Mouse (Mus musculus): ENCODE results near the gene Zfp950. TPM values are rescaled to one million over a fixed set of nuclear protein-coding genes. Genes with fewer than 3 reads are reported as not detected.

Gene Zfp950
- polyA plus RNA-seq, 1 experiment from 2014 or later = 32.8 TPM

GRCm38 (mm10) chr19:61065011-61065410 is 75.6 kb downstream of the Zfp950 start:
- Histone ChIP-seq H3K9me3 (replicated peaks; ENCODE audit: low read length) (no peaks in the 10 kb centered on the region), H3K36me3 (ENCODE audit: insufficient read depth, low read length) (no peaks in the 10 kb centered on the region), H3K4me2 (ENCODE audit: low read length) (no peak overlapping the region), H3K27ac (no peak overlapping the region), H3K4me1 (replicated peaks; ENCODE audit: insufficient read depth, low read length) (0 out of 2 replicates have a peak, but pooled peaks cover 3% of the 10 kb centered on the region), H3K9ac (ENCODE audit: low read depth, low read length) (no peak overlapping the region), H3K27me3 (ENCODE audit: insufficient read depth, low read length) (no peaks in the 10 kb centered on the region), H3K4me3 (replicated peaks; ENCODE audit: low read depth, low read length) (no peak overlapping the region)
- DNase-seq (ENCODE audit: low spot score) (no peak), ATAC-seq (replicated peaks; ENCODE audit: low FRiP score, low read depth) (0 out of 2 replicates have a peak, but pooled peaks have one; percentile 21)
- WGBS = 88% methylated on average over 1 of the region's 1 CpGs
- peak; percentile 39; the same call in 1 of the 2 replicates for TF ChIP-seq CTCF (IDR thresholded peaks at IDR 0.05; ENCODE audit: low read depth)

GRCm38 (mm10) chr19:61064386-61064785 is 76.3 kb downstream of the Zfp950 start:
- WGBS = 81% methylated on average over 3 of the region's 3 CpGs
- 0 out of 2 replicates have a peak, but pooled peaks cover 3% of the 10 kb centered on the region for H3K4me1 ChIP-seq (replicated peaks; ENCODE audit: insufficient read depth, low read length)
- H3K9me3 ChIP-seq (replicated peaks; ENCODE audit: low read length) = no peaks in the 10 kb centered on the region
- H3K27ac ChIP-seq = no peak overlapping the region
- H3K27me3 ChIP-seq (ENCODE audit: insufficient read depth, low read length) = no peaks in the 10 kb centered on the region
- H3K4me3 ChIP-seq (replicated peaks; ENCODE audit: low read depth, low read length) = no peak overlapping the region
- no peak overlapping the region for H3K9ac ChIP-seq (ENCODE audit: low read depth, low read length)
- DNase-seq (ENCODE audit: low spot score) (no peak), ATAC-seq (replicated peaks; ENCODE audit: low FRiP score, low read depth) (no peak)
- no peak overlapping the region for H3K4me2 ChIP-seq (ENCODE audit: low read length)
- H3K36me3 ChIP-seq (ENCODE audit: insufficient read depth, low read length) = no peaks in the 10 kb centered on the region
- TF ChIP-seq CTCF (IDR thresholded peaks at IDR 0.05; ENCODE audit: low read depth) = no peak

GRCm38 (mm10) chr19:61057581-61057980 is 83.1 kb downstream of the Zfp950 start:
- Histone ChIP-seq H3K36me3 (ENCODE audit: insufficient read depth, low read length) (no peaks in the 10 kb centered on the region), H3K27me3 (ENCODE audit: insufficient read depth, low read length) (no peaks in the 10 kb centered on the region), H3K9me3 (replicated peaks; ENCODE audit: low read length) (no peaks in the 10 kb centered on the region), H3K4me2 (ENCODE audit: low read length) (no peak overlapping the region), H3K9ac (ENCODE audit: low read depth, low read length) (no peak overlapping the region), H3K27ac (no peak overlapping the region), H3K4me3 (replicated peaks; ENCODE audit: low read depth, low read length) (no peak overlapping the region), H3K4me1 (replicated peaks; ENCODE audit: insufficient read depth, low read length) (0 out of 2 replicates have a peak, but pooled peaks cover 6% of the 10 kb centered on the region)
- TF ChIP-seq CTCF (IDR thresholded peaks at IDR 0.05; ENCODE audit: low read depth) = no peak
- DNase-seq (ENCODE audit: low spot score) (peak; percentile 89), ATAC-seq (replicated peaks; ENCODE audit: low FRiP score, low read depth) (no peak; the same call in 1 of the 2 replicates)
- 15% methylated on average over 3 of the region's 3 CpGs for WGBS

- Histone ChIP-seq H3K27me3 (ENCODE audit: insufficient read depth, low read length) (no peaks in the 10 kb centered on the region), H3K4me2 (ENCODE audit: low read length) (no peak overlapping the region), H3K4me1 (replicated peaks; ENCODE audit: insufficient read depth, low read length) (0 out of 2 replicates have a peak, but pooled peaks cover 6% of the 10 kb centered on the region), H3K27ac (peak overlapping the region; percentile 47), H3K4me3 (replicated peaks; ENCODE audit: low read depth, low read length) (no peak overlapping the region), H3K36me3 (ENCODE audit: insufficient read depth, low read length) (no peaks in the 10 kb centered on the region), H3K9ac (ENCODE audit: low read depth, low read length) (no peak overlapping the region), H3K9me3 (replicated peaks; ENCODE audit: low read length) (no peaks in the 10 kb centered on the region)
- DNase-seq (ENCODE audit: low spot score) = no peak
- 58% methylated on average over 5 of the region's 5 CpGs for WGBS
- no peak for ATAC-seq (replicated peaks; ENCODE audit: low FRiP score, low read depth)
- no peak for TF ChIP-seq CTCF (IDR thresholded peaks at IDR 0.05; ENCODE audit: low read depth)
Observed at GRCm38 (mm10) chr19:61056783-61057410, 83.7 kb downstream of the Zfp950 start.

- Histone ChIP-seq H3K4me1 (replicated peaks; ENCODE audit: insufficient read depth, low read length) (0 out of 2 replicates have a peak, but pooled peaks cover 3% of the 10 kb centered on the region), H3K27me3 (ENCODE audit: insufficient read depth, low read length) (no peaks in the 10 kb centered on the region), H3K36me3 (ENCODE audit: insufficient read depth, low read length) (no peaks in the 10 kb centered on the region), H3K4me2 (ENCODE audit: low read length) (no peak overlapping the region), H3K4me3 (replicated peaks; ENCODE audit: low read depth, low read length) (no peak overlapping the region), H3K9me3 (replicated peaks; ENCODE audit: low read length) (no peaks in the 10 kb centered on the region), H3K9ac (ENCODE audit: low read depth, low read length) (no peak overlapping the region), H3K27ac (no peak overlapping the region)
- ATAC-seq (replicated peaks; ENCODE audit: low FRiP score, low read depth) = no peak
- no peak for DNase-seq (ENCODE audit: low spot score)
- no peak for TF ChIP-seq CTCF (IDR thresholded peaks at IDR 0.05; ENCODE audit: low read depth)
Observed at GRCm38 (mm10) chr19:61052786-61053185, 87.9 kb downstream of the Zfp950 start.

- no peak for ATAC-seq (replicated peaks; ENCODE audit: low FRiP score, low read depth)
- Histone ChIP-seq H3K4me3 (replicated peaks; ENCODE audit: low read depth, low read length) (no peak overlapping the region), H3K36me3 (ENCODE audit: insufficient read depth, low read length) (no peaks in the 10 kb centered on the region), H3K9ac (ENCODE audit: low read depth, low read length) (no peak overlapping the region), H3K4me1 (replicated peaks; ENCODE audit: insufficient read depth, low read length) (0 out of 2 replicates have a peak, but pooled peaks cover 2% of the 10 kb centered on the region), H3K27me3 (ENCODE audit: insufficient read depth, low read length) (no peaks in the 10 kb centered on the region), H3K9me3 (replicated peaks; ENCODE audit: low read length) (no peaks in the 10 kb centered on the region), H3K4me2 (ENCODE audit: low read length) (no peak overlapping the region), H3K27ac (no peak overlapping the region)
- no peak for TF ChIP-seq CTCF (IDR thresholded peaks at IDR 0.05; ENCODE audit: low read depth)
- no peak for DNase-seq (ENCODE audit: low spot score)
Observed at GRCm38 (mm10) chr19:61052008-61052407, 88.6 kb downstream of the Zfp950 start.
